Mouse (Mus musculus) ES-E14 (cell line): Measurements from ENCODE around the gene Gm20403.

ENCODE experiments used
- CHD2 ChIP-seq: IDR thresholded peaks from 2 replicates; pipeline ENCODE4 v1.6.1; 2014; ENCODE audit warnings: mild to moderate bottlenecking, low read depth, low read length, inconsistent platforms
- HCFC1 ChIP-seq: IDR thresholded peaks from 2 replicates; pipeline ENCODE4 v1.6.1; 2012; ENCODE audit warnings: low read length, inconsistent platforms, borderline replicate concordance; ENCODE audit not compliant: insufficient read depth
- ZC3H11A ChIP-seq: IDR thresholded peaks from 2 replicates; pipeline ENCODE4 v1.6.1; 2012; ENCODE audit warnings: low read depth, mild to moderate bottlenecking, inconsistent platforms, low read length, borderline replicate concordance
- ZNF384 ChIP-seq: IDR thresholded peaks from 2 replicates; pipeline ENCODE4 v1.6.1; 2012; ENCODE audit warnings: low read depth, low read length, inconsistent platforms

GRCm38 (mm10) chr12:54993246-54994067, 7.1 kb upstream of the Gm20403 start:
- TF ChIP-seq ZC3H11A, result no peak
- TF ChIP-seq ZNF384, result no peak
- no peak for TF ChIP-seq HCFC1
- no peak for TF ChIP-seq CHD2
